Comparison of ENCODE assay signal across 9 mouse cellular contexts in the genomic region with DNA sequence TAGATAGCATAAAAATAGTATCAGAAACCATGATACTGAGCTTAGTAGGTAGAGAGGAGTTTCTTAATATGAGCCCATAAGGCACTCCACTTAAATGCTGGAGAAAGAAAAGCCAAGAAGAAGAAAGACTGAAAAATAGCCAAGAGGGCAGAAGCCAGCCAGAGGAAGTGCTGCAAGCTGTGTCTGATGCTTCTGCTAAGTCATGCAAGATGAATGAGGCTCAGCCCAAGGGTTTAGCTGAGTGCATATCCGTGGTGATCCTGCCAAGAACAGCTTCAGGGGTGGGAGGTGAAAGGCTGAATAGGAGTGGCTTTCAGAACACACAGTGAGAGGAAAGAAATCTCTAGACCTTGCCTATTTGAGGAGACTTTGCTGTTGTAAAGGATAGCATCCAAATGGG.
DNase-seq lines count a peak whose midpoint lies in the region; ATAC-seq and TF ChIP-seq lines count a peak whose summit lies in the region.
"Had no signal": no experiment of that assay in that cellular context is flagged by ENCODE, and none has a peak within 500 bp of the region (broad histone marks: within the 10 kb centered on the region; RNA-seq: fewer than 3 reads in every experiment).

No protein-coding gene starts in this region.

- intact Hi-C loops in heart, adult 2 months (cut with DNase I): no loop called here

- H3K79me2 ChIP-seq in heart, adult 2 months (replicated peaks; ENCODE audit: control insufficient read depth, insufficient read depth, low read length): no peaks in the 10 kb centered on the region

- 0 out of 2 replicates have a peak, but pooled peaks have one; percentile 36 for TF ChIP-seq EP300 in heart, adult 2 months (IDR thresholded peaks at IDR 0.05; ENCODE audit: insufficient read depth, low read depth, low read length)

- H3K27me3 ChIP-seq in heart, adult 2 months (ENCODE audit: control insufficient read depth, insufficient read depth, low read length): no peaks in the 10 kb centered on the region
- no peaks in the 10 kb centered on the region for H3K27me3 ChIP-seq in heart, embryonic 11.5 days (ENCODE audit: control insufficient read depth, insufficient read depth, low read length)

- H3K9me3 ChIP-seq in heart, embryonic 11.5 days (replicated peaks; ENCODE audit: control insufficient read depth, low read length): no peaks in the 10 kb centered on the region

- H3K4me1 ChIP-seq in heart, adult 2 months (ENCODE audit: control insufficient read depth, insufficient read depth, low read length): peaks cover 3% of the 10 kb centered on the region; the same call in 1 of the 2 replicates
- H3K4me1 ChIP-seq in heart, embryonic 11.5 days (ENCODE audit: control insufficient read depth, insufficient read depth, low read length): no peaks in the 10 kb centered on the region

- TF ChIP-seq CTCF in heart, adult 2 months (IDR thresholded peaks at IDR 0.05): no peak

- H3K4me2 ChIP-seq in heart, embryonic 11.5 days: no peak overlapping the region

- H3K4me3 ChIP-seq in heart, adult 2 months: no peak overlapping the region
- no peak overlapping the region for H3K4me3 ChIP-seq in heart, embryonic 11.5 days (ENCODE audit: low read depth, low read length)

- no peak overlapping the region for H3K27ac ChIP-seq in heart, adult 2 months
- no peak overlapping the region for H3K27ac ChIP-seq in heart, embryonic 11.5 days (ENCODE audit: low read depth, low read length)
- H3K27ac ChIP-seq: macrophage had no signal

- ATAC-seq in heart, embryonic 11.5 days (replicated peaks; ENCODE audit: insufficient number of reproducible peaks, low FRiP score, low TSS enrichment): no peak
- ATAC-seq in monocyte, adult 5-6 weeks (replicated peaks; ENCODE audit: insufficient number of reproducible peaks, low FRiP score, low TSS enrichment, poor library complexity, severe bottlenecking): no peak

- no peak for TF ChIP-seq POLR2A in heart, adult 2 months (IDR thresholded peaks at IDR 0.05; ENCODE audit: insufficient read depth, low read depth, low read length)

- no peaks in the 10 kb centered on the region for H3K36me3 ChIP-seq in heart, adult 2 months (ENCODE audit: control insufficient read depth, insufficient read depth, low read length)
- H3K36me3 ChIP-seq in heart, embryonic 11.5 days (ENCODE audit: control insufficient read depth, insufficient read depth, low read length): no peaks in the 10 kb centered on the region

- DNase-seq in heart, adult 2 months: peak; percentile 22 to 50
- peak; percentile 81 for DNase-seq in NIH3T3 (ENCODE audit: low read depth)
- DNase-seq in cerebellum, adult 9-10 months: peak; percentile 63
- peak; percentile 43 for DNase-seq in heart, postnatal 4 days
- peak; percentile 45 to 66 for DNase-seq in lung, postnatal 4 days
- DNase-seq in MN1 (ENCODE audit: low spot score): no peak

- H3K9ac ChIP-seq in heart, adult 2 months (ENCODE audit: low read depth, low read length): no peak overlapping the region
- no peak overlapping the region for H3K9ac ChIP-seq in heart, embryonic 11.5 days (ENCODE audit: low read depth, low read length)

- WGBS in heart, adult 2 months: 15% methylated on average over 1 of the region's 1 CpGs
- WGBS in heart, embryonic 11.5 days (ENCODE audit: insufficient replicate concordance): 20% methylated on average over 1 of the region's 1 CpGs
